Mouse (Mus musculus): ENCODE data around the gene Rnf10.
"Not testable (repeated sequence)": the region's sequence is repeated elsewhere in the genome, so short reads cannot be mapped to it uniquely, and the experiment has no call there.

Rnf10 gene

GRCm38 (mm10) chr5:115272812-115273548 lies at the start of gene Rnf10:
Rnf10 (minus strand) TSS chr5:115272898.
- peak; percentile 93 to 99 for DNase-seq (ENCODE audit: low spot score in 2 of 2)

- peak; percentile 69 to 86 for DNase-seq (ENCODE audit: low spot score in 2 of 2)
Observed at GRCm38 (mm10) chr5:115319004-115319940, 46.6 kb upstream of the Rnf10 start.

- DNase-seq (ENCODE audit: low spot score in 2 of 2) = no peak
Observed at GRCm38 (mm10) chr5:115317645-115318328, 45.1 kb upstream of the Rnf10 start.

GRCm38 (mm10) chr5:115316968-115317644 lies 44.4 kb upstream of the Rnf10 start:
- DNase-seq (ENCODE audit: low spot score in 2 of 2) = no peak

GRCm38 (mm10) chr5:115313668-115313943 lies 40.9 kb upstream of the Rnf10 start:
- DNase-seq (ENCODE audit: low spot score in 2 of 2) = no peak

GRCm38 (mm10) chr5:115312816-115313667 lies 40.3 kb upstream of the Rnf10 start:
- no peak for DNase-seq (ENCODE audit: low spot score in 2 of 2)

GRCm38 (mm10) chr5:115312354-115312753 lies 39.7 kb upstream of the Rnf10 start:
- no peak for DNase-seq (ENCODE audit: low spot score in 2 of 2)

- not testable (repeated sequence) for DNase-seq (ENCODE audit: low spot score in 2 of 2)
Observed at GRCm38 (mm10) chr5:115302190-115302589, 29.5 kb upstream of the Rnf10 start.

- DNase-seq (ENCODE audit: low spot score in 2 of 2) = no peak
Observed at GRCm38 (mm10) chr5:115301615-115302014, 28.9 kb upstream of the Rnf10 start.

- peak; percentile 95 to 99 for DNase-seq (ENCODE audit: low spot score in 2 of 2)
Observed at GRCm38 (mm10) chr5:115300792-115301614, 28.3 kb upstream of the Rnf10 start, which contains the start of gene Dynll1. Dynll1 (minus strand) TSS chr5:115300999.

GRCm38 (mm10) chr5:115300035-115300744 lies 27.5 kb upstream of the Rnf10 start:
- peak in 1 of 2 experiments; percentile 59 for DNase-seq (ENCODE audit: low spot score in 2 of 2)

GRCm38 (mm10) chr5:115296347-115296746 lies 23.6 kb upstream of the Rnf10 start:
- no peak for DNase-seq (ENCODE audit: low spot score in 2 of 2)

- no peak for DNase-seq (ENCODE audit: low spot score in 2 of 2)
Observed at GRCm38 (mm10) chr5:115294173-115294572, 21.5 kb upstream of the Rnf10 start.

GRCm38 (mm10) chr5:115284735-115285134 lies 12.0 kb upstream of the Rnf10 start:
- DNase-seq (ENCODE audit: low spot score in 2 of 2) = no peak

GRCm38 (mm10) chr5:115280050-115280687 lies 7.5 kb upstream of the Rnf10 start:
- DNase-seq (ENCODE audit: low spot score in 2 of 2) = no peak

- DNase-seq (ENCODE audit: low spot score in 2 of 2) = peak; percentile 52 to 87
Observed at GRCm38 (mm10) chr5:115279226-115280049, 6.7 kb upstream of the Rnf10 start, which contains the start of gene Coq5. Coq5 (plus strand) TSS chr5:115279666.

- no peak for DNase-seq (ENCODE audit: low spot score in 2 of 2)
Observed at GRCm38 (mm10) chr5:115278785-115279184, 6.1 kb upstream of the Rnf10 start.

- no peak for DNase-seq (ENCODE audit: low spot score in 2 of 2)
Observed at GRCm38 (mm10) chr5:115278053-115278452, 5.4 kb upstream of the Rnf10 start.
